Mouse (Mus musculus) right cerebral cortex, postnatal 10 days (tissue): Measurements from ENCODE around the gene Sufu.
A peak's percentile ranks its signal among the peaks of the same experiment; 100 is the strongest.

Experiments
- DNase-seq, 2 experiments: peaks; one replicate each; pipeline ENCODE4 v3.0.0; 2021; ENCODE audit warnings: low spot score in 2 of 2

The Sufu gene

DNA sequence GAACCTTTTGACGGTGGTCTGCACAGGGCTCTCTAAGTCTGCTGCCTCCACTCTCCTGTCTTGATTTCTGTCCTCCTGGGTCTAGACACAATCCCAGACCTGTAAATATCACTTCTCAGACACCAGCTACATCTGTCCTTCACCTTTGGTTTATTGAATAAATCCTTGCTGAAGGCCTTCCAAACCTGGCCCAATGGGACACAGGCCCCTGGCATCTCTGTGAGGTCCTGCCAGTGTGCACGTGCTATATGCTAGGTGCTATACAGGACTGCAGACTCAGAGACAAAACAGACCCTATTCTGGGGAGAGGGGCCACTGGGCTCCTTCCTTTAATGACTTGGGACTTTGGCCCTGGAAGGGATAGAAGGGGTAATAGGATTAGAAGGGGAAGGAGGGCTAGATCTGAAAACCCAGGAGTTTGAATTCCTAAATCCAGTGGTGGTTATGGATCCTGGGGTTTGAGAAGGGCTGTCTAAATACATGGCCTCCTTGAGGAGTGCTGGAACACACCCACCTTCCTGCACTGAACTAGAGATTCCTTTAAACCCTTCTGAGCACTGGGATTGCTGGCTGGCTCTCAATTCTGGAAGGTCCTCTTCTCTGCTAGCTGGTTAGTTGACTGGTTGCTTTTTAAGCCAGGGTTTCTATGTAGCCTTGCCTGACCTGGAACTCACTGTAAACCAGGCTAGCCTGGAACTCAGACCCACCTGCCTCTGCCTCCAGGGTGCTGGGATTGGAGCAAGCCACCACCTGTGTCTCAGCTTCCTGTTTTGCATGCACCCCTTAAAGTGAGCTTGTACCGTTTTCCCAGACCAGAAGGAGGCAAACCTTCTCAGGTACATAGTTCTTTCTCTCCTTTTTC, 120.2 kb downstream of the Sufu start:
- no peak for DNase-seq

DNA sequence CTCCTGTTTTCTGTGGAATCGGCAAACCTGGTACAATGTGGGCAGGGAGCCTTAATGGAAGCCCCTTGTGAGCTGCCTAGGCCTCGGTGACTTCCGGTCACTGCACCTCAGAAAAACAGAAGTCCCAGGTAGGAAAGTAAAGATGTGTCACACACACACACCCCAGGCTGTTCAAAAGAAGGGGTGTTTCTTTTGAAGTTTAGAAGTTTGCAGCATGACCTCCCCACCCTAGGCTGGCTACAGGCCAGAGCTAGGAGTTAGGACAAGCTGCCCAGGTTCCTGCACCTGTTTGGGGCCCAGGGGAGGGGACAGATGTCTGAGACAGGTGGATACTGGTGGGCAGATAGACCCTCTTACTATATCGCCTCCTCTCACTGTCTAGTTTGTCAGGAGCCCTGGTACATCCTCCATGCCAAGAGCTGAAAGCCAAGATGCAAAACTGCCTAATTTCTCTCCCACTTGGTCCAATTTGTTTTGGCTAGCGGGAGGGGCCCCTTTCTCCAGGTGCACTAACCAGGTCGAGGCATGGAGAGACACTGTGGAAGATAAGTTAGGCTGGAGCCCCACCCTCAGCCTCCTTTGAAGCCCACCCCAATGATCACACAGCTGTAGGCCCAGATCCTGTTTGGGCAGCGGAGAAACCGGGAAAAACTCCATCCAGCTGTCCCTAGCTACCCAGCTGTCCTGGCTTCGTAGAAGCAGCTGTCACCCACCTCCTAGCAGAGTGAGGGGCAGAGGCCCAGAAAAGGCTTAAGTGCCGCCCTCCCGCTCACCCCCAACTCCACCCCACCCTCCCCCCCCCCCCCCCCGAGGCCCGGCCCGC, 121.0 kb downstream of the Sufu start:
- peak in 1 of 2 experiments; percentile 42 for DNase-seq

DNA sequence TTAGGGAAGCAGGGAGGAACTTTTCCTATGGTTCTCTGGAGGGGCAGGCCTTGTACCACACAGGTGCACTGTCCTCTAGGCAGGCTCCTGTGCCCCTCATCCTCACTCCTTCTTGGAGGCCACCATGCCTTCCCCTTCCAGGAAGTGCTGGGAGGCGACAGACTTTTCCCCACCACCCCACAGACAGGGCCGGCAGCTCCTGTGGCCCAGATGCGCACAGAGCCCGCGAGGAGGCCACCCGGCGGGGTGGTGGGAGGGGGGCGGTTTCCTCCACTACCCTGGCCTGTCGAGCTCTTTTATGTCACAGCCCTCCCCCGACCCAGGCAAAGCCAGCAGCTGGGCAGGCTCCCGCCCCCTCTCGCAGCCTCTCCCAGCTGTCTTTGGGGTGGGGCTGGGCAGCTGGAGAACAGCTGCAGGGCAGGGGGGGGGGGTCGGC, 121.7 kb downstream of the Sufu start:
- peak in 1 of 2 experiments; percentile 40 for DNase-seq

DNA sequence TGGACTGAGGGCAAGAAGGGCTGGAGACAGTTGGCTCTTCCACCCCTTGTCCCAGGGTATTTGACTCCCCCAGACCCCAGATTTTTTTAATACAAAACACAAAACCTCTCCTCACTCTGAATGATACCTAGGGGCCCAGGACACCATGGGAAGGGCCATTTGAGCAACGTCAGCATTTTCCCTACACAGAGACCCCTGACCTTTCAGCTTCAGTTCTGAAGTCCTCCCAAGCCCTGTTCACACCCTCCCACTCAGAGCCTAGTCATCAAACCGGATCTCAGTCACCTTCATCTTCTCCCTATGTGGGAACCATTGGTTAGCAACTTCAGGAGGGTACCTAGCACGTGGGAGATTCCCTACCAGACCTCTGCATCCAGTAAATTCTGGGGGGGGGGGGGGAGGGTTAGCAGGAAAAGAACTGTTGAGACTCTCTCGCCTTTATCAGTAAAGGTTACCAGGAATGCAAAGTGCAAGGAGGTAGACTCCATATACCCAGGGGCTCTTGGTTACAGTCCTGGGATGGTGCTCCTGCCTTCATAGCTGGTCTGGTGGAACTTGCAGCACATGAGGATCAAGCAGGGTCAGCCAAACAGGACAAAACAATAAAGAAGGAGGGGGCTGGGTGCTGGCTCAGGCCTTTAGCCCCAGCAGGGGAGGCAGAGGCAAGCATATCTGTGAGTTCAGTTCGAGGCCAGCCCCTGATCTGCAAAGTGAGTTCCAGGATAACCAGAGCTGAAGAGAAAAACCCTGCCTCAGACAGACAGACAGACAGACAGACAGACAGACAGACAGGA, 122.3 kb downstream of the Sufu start:
- peak in 1 of 2 experiments; percentile 23 for DNase-seq

DNA sequence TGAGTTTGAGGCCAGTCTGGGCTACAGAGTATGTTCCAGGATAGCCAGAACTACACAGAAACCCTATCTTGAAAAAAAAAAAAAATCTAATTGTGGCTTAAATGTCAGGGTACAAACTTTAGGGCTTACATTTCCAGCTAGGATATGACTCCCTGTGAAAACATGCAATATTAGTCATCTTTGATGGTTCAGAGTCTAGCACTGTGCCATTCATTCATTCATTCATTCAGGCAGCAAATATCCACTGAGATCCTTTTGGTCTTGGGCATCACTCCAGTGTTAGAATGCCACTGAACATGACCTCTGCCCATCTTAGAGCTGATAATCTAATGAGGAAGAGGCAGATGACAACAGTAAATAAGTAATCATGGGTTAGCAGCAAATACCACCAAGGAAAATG, 125.0 kb downstream of the Sufu start:
- no peak for DNase-seq

DNA sequence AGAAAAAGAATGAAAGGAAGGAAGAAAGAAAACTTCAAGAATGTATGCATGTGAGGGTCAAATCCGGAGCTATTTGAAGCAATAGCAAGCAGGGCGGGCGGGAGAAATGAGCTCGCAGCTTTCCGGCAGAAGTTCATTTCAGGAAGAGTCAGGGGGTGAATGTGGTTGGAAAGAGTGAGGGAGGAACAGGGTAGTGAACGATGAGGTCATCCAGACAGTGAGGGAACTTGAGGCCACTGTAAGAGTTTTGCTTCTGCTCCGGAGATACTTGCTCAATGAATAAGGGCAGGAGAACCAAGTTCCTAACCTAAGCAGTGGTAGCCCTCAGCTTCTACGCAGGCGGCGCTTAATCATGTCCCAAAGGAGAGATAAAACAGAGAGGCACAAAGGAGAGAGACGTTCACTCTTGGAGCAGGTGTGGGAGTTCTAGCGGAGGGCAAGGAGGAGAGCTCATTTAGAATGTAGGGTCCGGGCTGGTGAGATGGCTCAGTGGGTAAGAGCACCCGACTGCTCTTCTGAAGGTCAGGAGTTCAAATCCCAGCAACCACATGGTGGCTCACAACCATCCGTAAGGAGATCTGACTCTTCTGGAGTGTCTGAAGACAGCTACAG, 125.8 kb downstream of the Sufu start:
- peak in 1 of 2 experiments; percentile 24 for DNase-seq

DNA sequence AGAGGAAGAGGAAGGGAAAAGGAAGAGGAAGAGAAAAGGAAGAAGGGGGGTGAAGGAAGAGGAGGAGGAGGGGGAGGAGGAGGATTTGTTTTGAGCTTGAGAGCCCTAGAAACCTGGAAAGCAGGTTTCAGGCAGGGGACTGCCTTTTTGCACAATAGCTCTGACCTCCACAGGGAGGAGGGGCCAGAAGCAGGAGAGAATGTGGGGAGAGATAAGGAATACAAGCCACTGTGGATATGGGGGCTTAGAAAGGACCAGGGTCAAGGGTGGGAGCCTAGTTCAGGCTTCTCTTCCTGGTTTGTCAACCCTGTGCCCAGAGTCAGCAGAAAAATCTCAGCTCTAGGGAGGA, 126.4 kb downstream of the Sufu start:
- no peak for DNase-seq

DNA sequence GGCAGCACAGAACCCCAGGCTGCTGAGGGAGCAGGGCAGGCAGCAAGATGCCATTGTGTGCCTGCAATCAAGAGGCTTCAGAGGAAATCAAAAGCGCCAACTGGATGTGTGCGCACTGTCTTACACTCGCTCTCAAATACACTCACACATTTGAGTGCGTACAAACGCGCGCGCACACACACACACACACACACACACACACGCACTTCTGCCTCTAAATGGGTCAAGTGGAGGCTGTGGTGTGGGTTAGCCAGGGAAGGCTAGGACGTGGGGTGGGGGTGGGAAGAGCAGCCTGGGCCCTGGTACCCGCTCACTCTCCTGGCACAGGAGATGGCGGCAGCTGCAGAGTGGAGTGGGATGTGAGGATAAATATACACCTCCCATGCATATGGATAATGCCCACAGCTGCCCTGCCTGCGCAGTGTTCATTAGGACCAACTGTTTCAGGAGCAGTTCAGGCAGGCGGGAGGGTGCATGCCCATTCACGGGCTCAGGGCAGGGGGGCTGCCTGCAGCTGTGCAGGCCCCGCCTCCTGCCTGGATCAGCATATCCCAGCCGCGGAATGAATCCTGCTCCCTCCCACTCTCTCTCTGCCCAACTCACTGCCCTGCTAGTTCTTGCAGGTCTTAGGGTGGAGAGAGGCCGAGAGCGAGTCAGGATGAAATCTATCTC, 126.9 kb downstream of the Sufu start:
- peak; percentile 82 to 91 for DNase-seq

DNA sequence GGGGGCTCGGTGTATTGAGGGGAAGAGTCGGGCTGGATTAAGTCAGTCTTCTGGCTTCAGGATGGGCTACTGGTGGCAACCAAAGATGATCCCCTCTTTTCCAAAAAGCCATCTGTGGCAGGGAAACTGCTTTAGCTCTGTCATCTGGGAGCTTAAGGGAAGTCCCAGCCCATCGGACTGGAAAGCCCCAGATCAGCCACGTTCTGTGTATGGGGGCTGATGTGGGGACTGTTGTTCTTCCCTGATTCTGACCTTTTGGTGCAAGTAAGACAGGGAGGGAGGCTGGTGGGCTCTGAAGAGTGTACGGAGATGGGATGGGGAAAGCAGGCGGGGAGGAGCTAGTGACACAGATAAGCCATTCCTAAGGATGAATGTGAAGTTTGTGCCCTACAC, 127.5 kb downstream of the Sufu start:
- no peak for DNase-seq

DNA sequence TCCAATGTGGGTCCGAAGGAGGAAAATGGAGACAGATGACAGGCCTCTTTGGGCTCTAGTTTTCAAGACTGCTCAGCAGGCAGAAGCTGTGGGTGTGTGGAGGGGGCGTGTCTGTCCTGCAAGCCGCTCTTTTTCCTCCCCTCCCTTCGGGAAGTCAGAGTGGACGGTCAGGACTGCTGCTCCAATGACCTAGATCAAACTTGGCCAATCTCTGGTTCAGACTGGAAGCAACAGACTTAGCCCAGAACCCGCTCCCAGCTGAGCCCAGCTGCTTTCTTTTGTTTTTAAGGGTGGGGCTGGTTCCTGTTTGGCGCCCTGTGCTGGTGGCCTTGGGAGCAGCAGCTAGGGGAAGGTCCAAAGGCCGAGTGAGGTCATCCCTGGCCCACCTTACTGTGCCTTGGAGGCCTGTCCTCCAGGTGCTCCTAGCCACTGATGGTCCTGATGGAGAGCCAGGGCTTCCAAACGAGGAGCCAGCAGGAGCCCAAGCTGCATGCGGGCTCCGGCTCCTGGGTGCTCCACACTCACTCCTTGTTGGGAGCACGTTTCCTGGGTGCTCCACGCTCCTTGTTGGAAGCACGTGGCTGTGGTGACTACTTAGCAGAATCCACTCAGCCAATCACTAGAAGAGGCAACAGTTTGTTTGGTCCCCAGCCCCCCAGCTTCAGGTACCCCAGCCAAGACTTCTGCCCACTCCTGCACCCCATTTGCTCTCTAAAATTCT, 128.1 kb downstream of the Sufu start:
- peak; percentile 40 to 65 for DNase-seq

DNA sequence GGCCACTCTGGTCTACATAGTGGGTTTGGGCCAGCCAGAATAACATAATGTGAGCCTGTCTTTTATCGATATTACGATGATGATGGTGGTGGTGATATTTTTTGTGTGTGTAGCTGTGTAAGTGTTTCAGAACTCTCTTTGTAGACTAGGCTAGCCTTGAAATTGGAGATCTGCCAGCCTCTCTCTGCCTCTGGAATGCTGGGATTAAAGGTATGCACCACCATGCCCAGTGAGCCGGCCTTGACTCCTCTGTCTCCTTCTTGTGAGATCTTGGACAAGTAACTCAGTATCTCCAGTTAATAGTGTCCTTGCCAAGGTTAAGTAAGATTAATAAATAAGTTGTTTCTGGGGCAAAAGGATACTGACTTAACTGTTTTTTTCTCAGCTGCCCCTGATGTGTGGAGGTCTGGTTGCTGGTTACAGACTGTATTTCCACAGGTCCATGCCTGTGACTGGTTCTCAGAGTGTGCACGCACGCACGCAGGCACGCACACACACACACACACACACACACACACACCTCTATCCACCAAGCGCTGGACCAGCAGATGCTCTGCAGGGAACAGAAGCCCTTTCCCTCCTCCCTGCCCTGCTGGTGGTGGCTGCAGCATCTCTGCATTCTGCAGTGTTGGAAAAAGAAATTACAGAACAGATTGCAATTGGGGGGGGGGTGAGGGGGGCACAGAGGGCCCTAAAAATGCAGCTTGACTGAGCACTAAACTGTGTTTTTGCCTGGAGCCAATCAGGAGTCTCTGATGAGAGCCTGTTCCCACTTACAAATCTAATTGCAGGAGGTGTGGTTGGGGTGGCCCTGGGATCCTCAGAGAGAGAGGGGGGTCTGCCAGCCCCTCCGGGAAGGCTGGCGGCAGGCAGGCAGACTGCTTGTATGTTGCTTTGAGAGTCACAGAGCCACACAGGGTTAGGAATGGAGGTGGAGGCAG, 129.3 kb downstream of the Sufu start:
- DNase-seq: peak; percentile 41 to 44

DNA sequence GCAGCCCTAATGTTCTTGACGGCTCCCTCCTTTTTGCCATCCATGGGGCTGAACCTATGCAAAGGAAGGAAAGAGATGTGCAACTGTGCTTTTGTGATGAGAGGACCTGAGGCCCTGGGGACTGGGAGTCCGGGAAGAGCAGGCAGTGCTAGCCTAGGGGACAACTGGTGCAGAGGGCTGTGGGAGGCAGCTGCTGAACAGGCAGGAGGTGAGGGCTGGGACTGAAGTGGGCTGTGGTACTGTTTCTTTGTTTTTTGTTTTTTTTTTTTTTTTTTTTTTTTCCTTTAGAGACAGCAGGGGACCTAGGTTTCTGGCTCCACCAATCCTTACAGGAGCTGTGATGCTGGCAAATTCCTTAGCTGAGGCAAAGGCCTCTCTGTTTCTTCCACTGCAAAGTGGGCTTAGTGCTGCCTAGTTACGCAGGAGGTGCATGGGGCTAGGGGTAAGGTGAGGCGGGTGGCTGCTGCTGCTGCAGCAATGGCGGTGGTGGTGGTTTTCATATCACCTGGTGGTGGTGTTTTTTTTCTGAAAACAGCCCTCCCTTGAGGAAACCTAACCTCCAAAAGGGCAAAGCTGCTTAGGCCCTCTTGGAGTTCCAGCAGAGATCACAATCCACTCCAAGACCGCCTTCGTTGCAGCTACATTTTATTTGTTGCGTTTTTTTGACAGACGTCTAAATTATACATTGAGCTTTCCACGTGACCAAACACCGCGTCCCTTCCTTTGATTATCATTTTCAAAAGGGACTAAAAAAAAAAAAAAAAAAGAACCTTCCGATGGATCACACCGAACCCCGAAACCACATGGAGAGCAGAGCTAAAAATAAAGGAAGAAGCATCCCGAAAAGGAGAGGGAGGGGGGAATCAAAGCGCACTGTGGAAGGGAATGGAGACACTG, 131.2 kb downstream of the Sufu start:
- DNase-seq: peak; percentile 32 to 48

DNA sequence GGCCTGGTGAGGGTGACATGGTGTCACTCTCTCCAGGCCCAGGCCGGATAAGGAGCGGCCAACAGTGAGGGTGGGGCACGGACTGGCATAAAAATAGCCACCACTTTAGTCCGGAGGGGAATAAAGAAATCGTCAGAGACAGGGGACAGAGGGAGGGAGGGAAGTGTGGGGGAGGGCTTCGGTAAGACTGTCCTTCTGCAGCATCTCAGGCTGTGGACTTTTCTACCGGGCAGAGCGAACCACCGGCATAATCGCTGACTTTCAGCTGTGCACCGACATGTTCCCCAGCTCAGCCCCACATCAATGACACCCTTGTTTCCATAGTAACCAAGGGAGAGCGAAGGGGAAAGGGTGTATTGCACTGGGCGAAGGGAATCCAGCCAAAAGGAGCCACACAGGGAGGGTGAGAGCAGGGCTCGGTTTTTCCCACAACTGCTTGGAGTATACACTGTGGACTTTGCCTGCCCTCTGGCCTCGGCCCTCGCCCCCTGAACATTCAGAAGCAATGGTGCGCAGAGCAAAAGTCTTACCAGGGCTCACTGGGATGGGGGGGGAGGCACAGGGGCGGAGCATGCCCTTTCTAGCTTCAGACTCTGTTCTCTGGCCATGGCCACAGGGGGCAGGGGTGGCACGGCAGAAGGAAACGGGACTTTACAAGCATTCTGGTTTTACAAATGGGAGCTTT, 132.0 kb downstream of the Sufu start:
- DNase-seq: peak; percentile 67 to 79

DNA sequence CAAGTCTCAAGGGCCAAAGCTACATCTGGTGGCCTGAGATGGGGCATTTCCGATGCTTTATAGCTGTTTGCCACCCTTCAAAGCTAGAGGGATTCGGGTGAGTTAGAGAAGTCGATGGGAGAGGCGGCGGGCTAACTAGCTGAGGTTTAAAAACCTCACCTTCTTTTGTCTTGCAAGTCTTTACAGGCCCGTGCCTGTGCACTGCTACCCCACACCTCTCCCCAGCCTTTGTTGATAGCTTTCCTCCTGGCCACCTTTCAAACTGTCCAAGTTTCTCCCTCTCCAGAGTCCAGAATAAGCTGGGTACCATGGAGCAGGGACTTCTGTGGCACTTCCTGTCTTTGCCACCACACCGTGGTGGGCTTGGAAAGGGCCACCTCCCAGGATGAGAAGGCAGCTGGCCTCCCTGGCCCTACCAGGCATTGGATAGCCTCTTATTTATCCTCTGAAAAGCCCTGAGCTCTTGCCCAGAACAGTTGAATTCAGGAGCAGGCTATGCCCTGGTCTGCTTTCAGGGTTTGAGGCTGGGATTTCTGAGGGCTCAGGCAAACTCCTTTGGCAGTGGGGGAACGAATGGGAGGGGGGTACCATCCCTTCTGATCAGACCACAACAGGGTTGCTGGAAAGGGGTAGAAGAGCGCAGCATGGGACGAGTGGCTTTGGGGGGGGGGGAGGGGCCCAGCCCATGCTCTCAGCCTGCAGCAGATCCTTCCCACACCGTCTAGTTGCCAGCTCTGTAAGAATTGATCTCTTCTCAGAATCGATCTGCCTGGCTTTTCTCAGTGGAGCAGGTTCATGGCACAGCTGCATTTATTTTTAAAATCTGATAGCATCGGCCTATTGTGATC, 133.1 kb downstream of the Sufu start:
- peak; percentile 42 to 58 for DNase-seq

DNA sequence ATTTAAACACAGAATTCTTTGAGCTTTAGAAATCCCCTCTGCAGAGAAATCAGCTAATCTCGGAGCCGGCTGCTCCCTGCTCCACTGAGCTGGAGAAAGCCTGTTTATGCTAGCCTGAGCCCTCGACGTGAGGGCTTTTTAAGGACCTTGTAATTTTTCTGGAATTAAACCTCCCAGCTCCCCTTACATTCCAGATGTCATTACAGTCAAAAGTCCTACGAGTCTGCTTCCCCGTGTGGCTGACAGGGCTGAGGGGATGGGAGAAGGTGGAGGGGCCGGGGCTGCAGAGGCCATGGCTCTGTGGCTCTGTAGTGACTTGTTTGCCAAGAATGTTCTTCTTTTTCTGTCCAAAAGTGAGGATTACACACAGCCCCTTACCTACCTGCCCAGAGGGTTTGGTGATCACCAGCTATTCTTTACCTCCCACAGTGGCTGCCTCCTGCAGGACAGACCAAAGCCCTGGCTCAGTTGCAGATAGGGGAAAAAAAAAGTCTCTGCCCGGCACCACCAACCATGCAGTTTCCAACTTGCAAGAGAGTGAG, 133.8 kb downstream of the Sufu start:
- DNase-seq: peak in 1 of 2 experiments; percentile 25
